Mouse (Mus musculus): ENCODE measurements around the gene Zw10. TPM values are rescaled to one million over a fixed set of nuclear protein-coding genes. Genes with fewer than 3 reads are reported as not detected.

The Zw10 gene
- 41.8 and 45.4 TPM in 2 replicates for polyA plus RNA-seq (2012; rRNA removed)
- polyA plus RNA-seq (2014; fragmentation: Nextera tagmentation; extraction: Ambion mirVana) = 36.5 and 42.2 TPM in 2 replicates

GRCm38 (mm10) chr9:49055333-49056205 is at the start of gene Zw10:
Gene Zw10 (plus strand): TSS chr9:49055613.
- Histone ChIP-seq H3K36me3 (ENCODE audit: control insufficient read depth, insufficient read depth, low read length) (peaks cover 25% of the 10 kb centered on the region), H3K9me3 (ENCODE audit: control insufficient read depth, low read length) (no peaks in the 10 kb centered on the region), H3K4me3 (replicated peaks; ENCODE audit: low read length) (peak within 1 kb of the TSS; percentile 87), H3K27me3 (ENCODE audit: control insufficient read depth, insufficient read depth, low read length) (no peaks in the 10 kb centered on the region), H3K27ac (replicated peaks; ENCODE audit: low read depth, low read length) (peak within 1 kb of the TSS; percentile 69), H3K4me1 (ENCODE audit: control insufficient read depth, insufficient read depth, low read length) (peaks cover 9% of the 10 kb centered on the region), H3K4me2 (replicated peaks; ENCODE audit: low read depth, low read length, severe bottlenecking) (peak within 1 kb of the TSS; percentile 61), H3K9ac (ENCODE audit: low read depth, low read length, severe bottlenecking) (peak within 1 kb of the TSS; percentile 88)
- DNase-seq (ENCODE audit: low spot score) (peak; percentile 99), ATAC-seq (ENCODE audit: low FRiP score, low read depth) (peak; percentile 98)
- TF ChIP-seq POLR2A (IDR thresholded peaks at IDR 0.05; ENCODE audit: borderline replicate concordance, extremely low read depth, insufficient read depth, insufficient read length) = peak; percentile 90; the same call in 1 of the 2 replicates
- under 1% methylated on average over 53 of the region's 53 CpGs for WGBS

- Histone ChIP-seq H3K27ac (replicated peaks; ENCODE audit: low read depth, low read length) (no peak overlapping the region), H3K9ac (ENCODE audit: low read depth, low read length, severe bottlenecking) (no peak overlapping the region), H3K9me3 (ENCODE audit: control insufficient read depth, low read length) (no peaks in the 10 kb centered on the region), H3K4me2 (replicated peaks; ENCODE audit: low read depth, low read length, severe bottlenecking) (no peak overlapping the region), H3K4me1 (ENCODE audit: control insufficient read depth, insufficient read depth, low read length) (no peaks in the 10 kb centered on the region), H3K4me3 (replicated peaks; ENCODE audit: low read length) (no peak overlapping the region), H3K27me3 (ENCODE audit: control insufficient read depth, insufficient read depth, low read length) (no peaks in the 10 kb centered on the region), H3K36me3 (ENCODE audit: control insufficient read depth, insufficient read depth, low read length) (peaks cover 44% of the 10 kb centered on the region)
- 64% methylated on average over 7 of the region's 7 CpGs for WGBS
- DNase-seq (ENCODE audit: low spot score) = no peak
- ATAC-seq (ENCODE audit: low FRiP score, low read depth) = no peak
- TF ChIP-seq POLR2A (IDR thresholded peaks at IDR 0.05; ENCODE audit: borderline replicate concordance, extremely low read depth, insufficient read depth, insufficient read length) = no peak
Measured at GRCm38 (mm10) chr9:49015824-49016223, 39.6 kb upstream of the Zw10 start.

- TF ChIP-seq POLR2A (IDR thresholded peaks at IDR 0.05; ENCODE audit: borderline replicate concordance, extremely low read depth, insufficient read depth, insufficient read length) = no peak
- H3K27ac ChIP-seq (replicated peaks; ENCODE audit: low read depth, low read length) = no peak overlapping the region
- no peak overlapping the region for H3K4me3 ChIP-seq (replicated peaks; ENCODE audit: low read length)
- no peak overlapping the region for H3K4me2 ChIP-seq (replicated peaks; ENCODE audit: low read depth, low read length, severe bottlenecking)
- WGBS = 97% methylated on average over 5 of the region's 5 CpGs
- H3K4me1 ChIP-seq (ENCODE audit: control insufficient read depth, insufficient read depth, low read length) = no peaks in the 10 kb centered on the region
- peaks cover 32% of the 10 kb centered on the region for H3K36me3 ChIP-seq (ENCODE audit: control insufficient read depth, insufficient read depth, low read length)
- no peaks in the 10 kb centered on the region for H3K27me3 ChIP-seq (ENCODE audit: control insufficient read depth, insufficient read depth, low read length)
- ATAC-seq (ENCODE audit: low FRiP score, low read depth) (no peak), DNase-seq (ENCODE audit: low spot score) (no peak)
- no peaks in the 10 kb centered on the region for H3K9me3 ChIP-seq (ENCODE audit: control insufficient read depth, low read length)
- no peak overlapping the region for H3K9ac ChIP-seq (ENCODE audit: low read depth, low read length, severe bottlenecking)
Measured at GRCm38 (mm10) chr9:49021289-49021688, 34.1 kb upstream of the Zw10 start.

- Histone ChIP-seq H3K36me3 (ENCODE audit: control insufficient read depth, insufficient read depth, low read length) (peaks cover 50% of the 10 kb centered on the region), H3K4me3 (replicated peaks; ENCODE audit: low read length) (no peak overlapping the region), H3K27ac (replicated peaks; ENCODE audit: low read depth, low read length) (no peak overlapping the region), H3K4me2 (replicated peaks; ENCODE audit: low read depth, low read length, severe bottlenecking) (no peak overlapping the region), H3K9ac (ENCODE audit: low read depth, low read length, severe bottlenecking) (no peak overlapping the region), H3K27me3 (ENCODE audit: control insufficient read depth, insufficient read depth, low read length) (no peaks in the 10 kb centered on the region), H3K9me3 (ENCODE audit: control insufficient read depth, low read length) (no peaks in the 10 kb centered on the region), H3K4me1 (ENCODE audit: control insufficient read depth, insufficient read depth, low read length) (no peaks in the 10 kb centered on the region)
- DNase-seq (ENCODE audit: low spot score) (no peak), ATAC-seq (ENCODE audit: low FRiP score, low read depth) (no peak)
- TF ChIP-seq POLR2A (IDR thresholded peaks at IDR 0.05; ENCODE audit: borderline replicate concordance, extremely low read depth, insufficient read depth, insufficient read length) = no peak
- WGBS = 72% methylated on average over 5 of the region's 5 CpGs
Measured at GRCm38 (mm10) chr9:49023956-49024355, 31.5 kb upstream of the Zw10 start.

GRCm38 (mm10) chr9:49024529-49024928 is 30.9 kb upstream of the Zw10 start:
- 78% methylated on average over 2 of the region's 2 CpGs for WGBS
- ATAC-seq (ENCODE audit: low FRiP score, low read depth) = no peak

More at GRCm38 (mm10) chr9:49024529-49024928, 30.9 kb upstream of the Zw10 start:
- Histone ChIP-seq H3K9me3 (ENCODE audit: control insufficient read depth, low read length) (no peaks in the 10 kb centered on the region), H3K4me3 (replicated peaks; ENCODE audit: low read length) (no peak overlapping the region), H3K4me2 (replicated peaks; ENCODE audit: low read depth, low read length, severe bottlenecking) (no peak overlapping the region), H3K27me3 (ENCODE audit: control insufficient read depth, insufficient read depth, low read length) (no peaks in the 10 kb centered on the region), H3K9ac (ENCODE audit: low read depth, low read length, severe bottlenecking) (no peak overlapping the region), H3K27ac (replicated peaks; ENCODE audit: low read depth, low read length) (no peak overlapping the region), H3K36me3 (ENCODE audit: control insufficient read depth, insufficient read depth, low read length) (peaks cover 51% of the 10 kb centered on the region), H3K4me1 (ENCODE audit: control insufficient read depth, insufficient read depth, low read length) (no peaks in the 10 kb centered on the region)
- DNase-seq (ENCODE audit: low spot score) = no peak
- TF ChIP-seq POLR2A (IDR thresholded peaks at IDR 0.05; ENCODE audit: borderline replicate concordance, extremely low read depth, insufficient read depth, insufficient read length) = no peak

Measured in limb, embryonic 14.5 days (tissue).